Mouse (Mus musculus): ENCODE measurements around the gene Nkiras2.
A peak's percentile ranks its signal among the peaks of the same experiment; 100 is the strongest.
"Not testable (repeated sequence)": the region's sequence is repeated elsewhere in the genome, so short reads cannot be mapped to it uniquely, and the experiment has no call there.

Gene Nkiras2

GRCm38 (mm10) chr11:100618761-100619484, at the start of gene Nkiras2:
TSS of gene Nkiras2 (plus strand) at chr11:100619244.
- peak; percentile 50 for DNase-seq (ENCODE audit: low spot score)

GRCm38 (mm10) chr11:100569789-100570188, 49.3 kb upstream of the Nkiras2 start:
- DNase-seq (ENCODE audit: low spot score) = no peak

GRCm38 (mm10) chr11:100570430-100571201, 48.4 kb upstream of the Nkiras2 start:
- DNase-seq (ENCODE audit: low spot score) = peak; percentile 42

GRCm38 (mm10) chr11:100571202-100571567, 47.9 kb upstream of the Nkiras2 start:
- no peak for DNase-seq (ENCODE audit: low spot score)

GRCm38 (mm10) chr11:100574188-100574587, 44.9 kb upstream of the Nkiras2 start:
- DNase-seq (ENCODE audit: low spot score) = no peak

GRCm38 (mm10) chr11:100574708-100575483, 44.1 kb upstream of the Nkiras2 start, which contains the start of gene Cnp:
TSS of gene Cnp (plus strand) at chr11:100574904.
- DNase-seq (ENCODE audit: low spot score) = peak; percentile 75

GRCm38 (mm10) chr11:100575484-100575855, 43.6 kb upstream of the Nkiras2 start:
- DNase-seq (ENCODE audit: low spot score) = no peak

- DNase-seq (ENCODE audit: low spot score) = no peak
Measured at GRCm38 (mm10) chr11:100576256-100576655, 42.8 kb upstream of the Nkiras2 start.

- DNase-seq (ENCODE audit: low spot score) = no peak
Measured at GRCm38 (mm10) chr11:100577852-100578599, 41.0 kb upstream of the Nkiras2 start.

- no peak for DNase-seq (ENCODE audit: low spot score)
Measured at GRCm38 (mm10) chr11:100579116-100579799, 39.8 kb upstream of the Nkiras2 start.

GRCm38 (mm10) chr11:100580275-100580674, 38.8 kb upstream of the Nkiras2 start:
- DNase-seq (ENCODE audit: low spot score) = no peak

GRCm38 (mm10) chr11:100581756-100582155, 37.3 kb upstream of the Nkiras2 start:
- DNase-seq (ENCODE audit: low spot score) = no peak

- not testable (repeated sequence) for DNase-seq (ENCODE audit: low spot score)
Measured at GRCm38 (mm10) chr11:100582413-100582812, 36.6 kb upstream of the Nkiras2 start.

- no peak for DNase-seq (ENCODE audit: low spot score)
Measured at GRCm38 (mm10) chr11:100582836-100583235, 36.2 kb upstream of the Nkiras2 start.

- no peak for DNase-seq (ENCODE audit: low spot score)
Measured at GRCm38 (mm10) chr11:100584561-100584961, 34.5 kb upstream of the Nkiras2 start.

GRCm38 (mm10) chr11:100585148-100585547, 33.9 kb upstream of the Nkiras2 start:
- no peak for DNase-seq (ENCODE audit: low spot score)

GRCm38 (mm10) chr11:100588462-100588861, 30.6 kb upstream of the Nkiras2 start:
- no peak for DNase-seq (ENCODE audit: low spot score)

- no peak for DNase-seq (ENCODE audit: low spot score)
Measured at GRCm38 (mm10) chr11:100592346-100593046, 26.5 kb upstream of the Nkiras2 start.

- no peak for DNase-seq (ENCODE audit: low spot score)
Measured at GRCm38 (mm10) chr11:100594608-100595007, 24.4 kb upstream of the Nkiras2 start.

GRCm38 (mm10) chr11:100595533-100595932, 23.5 kb upstream of the Nkiras2 start:
- no peak for DNase-seq (ENCODE audit: low spot score)

- no peak for DNase-seq (ENCODE audit: low spot score)
Measured at GRCm38 (mm10) chr11:100598074-100598473, 21.0 kb upstream of the Nkiras2 start.
